Mouse (Mus musculus): ENCODE data around the gene Kank1. TPM values are rescaled to one million over a fixed set of nuclear protein-coding genes. Genes with fewer than 3 reads are reported as not detected.

Gene Kank1
- polyA plus RNA-seq, 1 experiment: not detected

- no peak overlapping the region for H3K27ac ChIP-seq (ENCODE audit: insufficient read depth, low read depth, low read length)
- H3K4me1 ChIP-seq (ENCODE audit: control insufficient read depth, insufficient read depth, low read length): peaks cover 13% of the 10 kb centered on the region
- no peak overlapping the region for H3K4me3 ChIP-seq (ENCODE audit: insufficient read depth, low read depth, low read length)
- TF ChIP-seq POLR2A (IDR thresholded peaks at IDR 0.05; ENCODE audit: insufficient read depth, low read depth, low read length) (no peak), CTCF (IDR thresholded peaks at IDR 0.05; ENCODE audit: insufficient read depth, low read depth, low read length) (no peak)
- WGBS: 31% methylated on average over 12 of the region's 12 CpGs
These were observed 138.2 kb downstream of the Kank1 start for GRCm38 (mm10) chr19:25374926-25375325.

GRCm38 (mm10) chr19:25376871-25377270 lies 140.1 kb downstream of the Kank1 start:
- TF ChIP-seq CTCF (IDR thresholded peaks at IDR 0.05; ENCODE audit: insufficient read depth, low read depth, low read length) (no peak), POLR2A (IDR thresholded peaks at IDR 0.05; ENCODE audit: insufficient read depth, low read depth, low read length) (no peak)
- H3K4me1 ChIP-seq (ENCODE audit: control insufficient read depth, insufficient read depth, low read length): peaks cover 13% of the 10 kb centered on the region
- H3K4me3 ChIP-seq (ENCODE audit: insufficient read depth, low read depth, low read length): no peak overlapping the region
- H3K27ac ChIP-seq (ENCODE audit: insufficient read depth, low read depth, low read length): no peak overlapping the region
- 94% methylated on average over 13 of the region's 13 CpGs for WGBS

- Histone ChIP-seq H3K4me1 (ENCODE audit: control insufficient read depth, insufficient read depth, low read length) (peaks cover 4% of the 10 kb centered on the region; the same call in 1 of the 2 replicates), H3K4me3 (ENCODE audit: insufficient read depth, low read depth, low read length) (no peak overlapping the region), H3K27ac (ENCODE audit: insufficient read depth, low read depth, low read length) (no peak overlapping the region)
- WGBS: 88% methylated on average over 9 of the region's 9 CpGs
- TF ChIP-seq CTCF (IDR thresholded peaks at IDR 0.05; ENCODE audit: insufficient read depth, low read depth, low read length) (no peak), POLR2A (IDR thresholded peaks at IDR 0.05; ENCODE audit: insufficient read depth, low read depth, low read length) (no peak)
These were observed 143.9 kb downstream of the Kank1 start for GRCm38 (mm10) chr19:25380675-25381074.

GRCm38 (mm10) chr19:25381972-25382371 lies 145.2 kb downstream of the Kank1 start:
- no peak overlapping the region for H3K27ac ChIP-seq (ENCODE audit: insufficient read depth, low read depth, low read length)
- no peak overlapping the region for H3K4me3 ChIP-seq (ENCODE audit: insufficient read depth, low read depth, low read length)
- no peak for TF ChIP-seq POLR2A (IDR thresholded peaks at IDR 0.05; ENCODE audit: insufficient read depth, low read depth, low read length)
- 77% methylated on average over 7 of the region's 7 CpGs for WGBS
- peaks cover 4% of the 10 kb centered on the region; the same call in 1 of the 2 replicates for H3K4me1 ChIP-seq (ENCODE audit: control insufficient read depth, insufficient read depth, low read length)

GRCm38 (mm10) chr19:25382494-25382893 lies 145.7 kb downstream of the Kank1 start:
- Histone ChIP-seq H3K4me1 (ENCODE audit: control insufficient read depth, insufficient read depth, low read length) (peaks cover 4% of the 10 kb centered on the region; the same call in 1 of the 2 replicates), H3K27ac (ENCODE audit: insufficient read depth, low read depth, low read length) (no peak overlapping the region), H3K4me3 (ENCODE audit: insufficient read depth, low read depth, low read length) (no peak overlapping the region)
- no peak for TF ChIP-seq POLR2A (IDR thresholded peaks at IDR 0.05; ENCODE audit: insufficient read depth, low read depth, low read length)
- no peak for TF ChIP-seq CTCF (IDR thresholded peaks at IDR 0.05; ENCODE audit: insufficient read depth, low read depth, low read length)
- 96% methylated on average over 6 of the region's 6 CpGs for WGBS

- Histone ChIP-seq H3K4me1 (ENCODE audit: control insufficient read depth, insufficient read depth, low read length) (peaks cover 4% of the 10 kb centered on the region; the same call in 1 of the 2 replicates), H3K27ac (ENCODE audit: insufficient read depth, low read depth, low read length) (no peak overlapping the region), H3K4me3 (ENCODE audit: insufficient read depth, low read depth, low read length) (no peak overlapping the region)
- TF ChIP-seq POLR2A (IDR thresholded peaks at IDR 0.05; ENCODE audit: insufficient read depth, low read depth, low read length) (no peak), CTCF (IDR thresholded peaks at IDR 0.05; ENCODE audit: insufficient read depth, low read depth, low read length) (no peak)
- WGBS: 35% methylated on average over 12 of the region's 12 CpGs
These were observed 146.8 kb downstream of the Kank1 start for GRCm38 (mm10) chr19:25383386-25384146.

- no peak overlapping the region for H3K4me3 ChIP-seq (ENCODE audit: insufficient read depth, low read depth, low read length)
- TF ChIP-seq CTCF (IDR thresholded peaks at IDR 0.05; ENCODE audit: insufficient read depth, low read depth, low read length): no peak
- no peak for TF ChIP-seq POLR2A (IDR thresholded peaks at IDR 0.05; ENCODE audit: insufficient read depth, low read depth, low read length)
- peaks cover 4% of the 10 kb centered on the region; the same call in 1 of the 2 replicates for H3K4me1 ChIP-seq (ENCODE audit: control insufficient read depth, insufficient read depth, low read length)
- no peak overlapping the region for H3K27ac ChIP-seq (ENCODE audit: insufficient read depth, low read depth, low read length)
- 77% methylated on average over 8 of the region's 8 CpGs for WGBS
These were observed 149.2 kb downstream of the Kank1 start for GRCm38 (mm10) chr19:25385981-25386380.

GRCm38 (mm10) chr19:25386679-25387470 lies 150.1 kb downstream of the Kank1 start:
- WGBS: 86% methylated on average over 16 of the region's 16 CpGs
- no peak overlapping the region for H3K4me3 ChIP-seq (ENCODE audit: insufficient read depth, low read depth, low read length)
- TF ChIP-seq POLR2A (IDR thresholded peaks at IDR 0.05; ENCODE audit: insufficient read depth, low read depth, low read length) (no peak), CTCF (IDR thresholded peaks at IDR 0.05; ENCODE audit: insufficient read depth, low read depth, low read length) (no peak)
- peaks cover 4% of the 10 kb centered on the region; the same call in 1 of the 2 replicates for H3K4me1 ChIP-seq (ENCODE audit: control insufficient read depth, insufficient read depth, low read length)
- no peak overlapping the region for H3K27ac ChIP-seq (ENCODE audit: insufficient read depth, low read depth, low read length)

GRCm38 (mm10) chr19:25387902-25388301 lies 151.1 kb downstream of the Kank1 start:
- TF ChIP-seq CTCF (IDR thresholded peaks at IDR 0.05; ENCODE audit: insufficient read depth, low read depth, low read length): no peak
- no peak overlapping the region for H3K27ac ChIP-seq (ENCODE audit: insufficient read depth, low read depth, low read length)
- H3K4me1 ChIP-seq (ENCODE audit: control insufficient read depth, insufficient read depth, low read length): peaks cover 4% of the 10 kb centered on the region; the same call in 1 of the 2 replicates
- 83% methylated on average over 18 of the region's 18 CpGs for WGBS
- H3K4me3 ChIP-seq (ENCODE audit: insufficient read depth, low read depth, low read length): no peak overlapping the region

Measured in olfactory bulb, adult 2 months (tissue).